Mouse (Mus musculus) adrenal gland, adult 8-10 months (tissue): ENCODE measurements at regions not wholly inside any gene's neighbourhood (a gene's known extent, or its start where the extent isn't known, plus 50 kb on each side); places are given as distances from the start of the nearest gene placed in this dataset.

ENCODE experiments used
- DNase-seq: peaks from one replicate; pipeline ENCODE4 v3.0.0; 2022

GRCm38 (mm10) chr8:35935034-35935433, 169.4 kb downstream of the Gm19410 start:
- no peak for DNase-seq

GRCm38 (mm10) chr8:35939199-35939598, 173.6 kb downstream of the Gm19410 start:
- DNase-seq: no peak

DNA sequence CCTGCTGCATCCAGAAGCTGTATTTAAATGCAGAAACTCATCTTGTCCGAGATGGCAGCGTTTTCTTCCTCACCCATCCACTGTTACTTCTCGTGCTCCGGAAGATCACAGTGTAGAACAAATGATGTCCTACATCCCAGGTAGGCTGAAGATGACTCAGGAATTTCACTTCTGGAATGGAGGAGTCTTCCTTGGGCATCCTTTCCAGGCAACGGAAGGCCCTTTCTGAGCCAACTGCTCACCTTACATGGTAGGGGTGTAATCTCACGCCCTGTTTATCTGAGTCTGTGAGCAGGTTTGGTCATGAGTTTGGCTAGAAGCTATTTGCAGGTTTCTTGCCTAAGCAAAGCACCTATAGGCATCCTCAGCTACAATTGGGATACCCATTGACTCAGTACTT, 176.9 kb downstream of the Gm19410 start:
- no peak for DNase-seq

GRCm38 (mm10) chr8:35943686-35944085, 178.1 kb downstream of the Gm19410 start:
- DNase-seq: no peak

- no peak for DNase-seq
These were observed 178.9 kb downstream of the Gm19410 start for GRCm38 (mm10) chr8:35944461-35944860.

- DNase-seq: no peak
These were observed 180.9 kb downstream of the Gm19410 start for GRCm38 (mm10) chr8:35946539-35946940.

GRCm38 (mm10) chr8:35948146-35948545, 182.6 kb downstream of the Gm19410 start:
- DNase-seq: no peak

- no peak for DNase-seq
These were observed 183.2 kb downstream of the Gm19410 start for GRCm38 (mm10) chr8:35948751-35949183.

DNA sequence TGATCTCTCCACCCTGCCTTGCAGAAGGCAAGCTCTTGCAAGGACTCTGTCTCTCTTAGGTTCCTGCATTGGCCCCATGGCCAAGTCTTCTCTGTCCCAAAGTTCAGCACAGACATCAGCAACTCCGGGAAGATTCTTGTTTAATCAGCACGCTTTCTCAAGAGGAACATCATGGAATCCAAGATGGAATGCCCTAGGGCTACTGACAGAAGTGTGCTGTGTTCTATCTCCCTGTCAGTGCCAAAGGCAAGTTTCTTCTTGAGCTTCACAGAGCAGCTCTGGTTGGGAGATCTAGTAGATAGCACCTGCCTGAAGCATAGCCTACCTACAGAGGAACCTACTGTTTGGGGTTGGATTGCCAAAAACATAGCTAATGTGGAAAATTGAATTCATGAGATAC, 189.9 kb downstream of the Gm19410 start:
- no peak for DNase-seq

DNA sequence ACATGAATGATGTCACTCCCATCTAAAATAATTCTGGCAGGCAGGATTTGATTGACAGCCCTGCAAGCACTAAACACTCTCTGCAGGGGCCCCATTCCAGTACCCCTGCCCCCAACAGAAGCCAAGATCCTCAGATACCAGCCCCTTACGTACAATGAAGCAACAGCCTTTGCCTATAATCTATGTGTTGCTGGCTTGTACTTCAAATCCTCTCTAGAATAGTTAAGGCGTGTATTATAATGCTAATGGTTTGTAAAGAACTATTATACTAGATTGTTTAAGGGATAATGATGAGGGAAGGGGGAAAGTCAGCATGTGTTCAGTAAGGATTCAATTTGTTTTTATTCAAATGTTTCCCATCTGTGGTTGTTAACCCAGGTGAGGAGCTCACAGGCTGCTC, 190.7 kb downstream of the Gm19410 start:
- no peak for DNase-seq

GRCm38 (mm10) chr8:35959201-35959600, 193.6 kb downstream of the Gm19410 start:
- no peak for DNase-seq

- DNase-seq: no peak
These were observed 195.5 kb downstream of the Gm19410 start for GRCm38 (mm10) chr8:35960867-35961614.

DNA sequence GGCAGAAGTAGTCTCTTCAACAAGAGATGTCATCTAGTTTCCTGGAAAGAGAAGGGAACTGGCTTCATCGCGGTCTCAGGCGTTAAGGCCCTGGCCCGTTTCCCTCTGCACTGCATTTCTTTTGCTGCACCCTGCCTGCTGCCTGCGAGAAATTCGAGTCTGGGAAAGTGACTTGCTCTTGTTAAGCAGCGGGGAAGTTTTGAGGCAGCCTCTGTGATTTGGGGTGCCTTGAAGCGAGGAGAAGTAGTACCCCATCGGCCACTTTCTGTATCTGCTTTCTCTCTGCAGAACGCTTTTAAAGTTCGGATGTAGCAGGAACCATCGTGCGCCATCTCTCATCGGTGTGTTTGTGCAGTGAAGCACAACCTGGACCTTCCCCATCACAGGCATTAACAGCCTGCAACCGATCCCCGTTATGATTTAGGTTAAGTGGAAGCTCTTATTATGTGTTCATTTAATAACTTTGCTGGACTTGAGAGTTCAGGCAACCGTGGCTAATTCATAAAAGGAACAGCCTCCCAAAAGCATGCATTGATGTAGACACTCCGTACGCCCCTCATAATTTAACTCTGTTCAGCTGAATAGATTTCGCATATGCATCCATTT, 196.1 kb downstream of the Gm19410 start:
- no peak for DNase-seq

DNA sequence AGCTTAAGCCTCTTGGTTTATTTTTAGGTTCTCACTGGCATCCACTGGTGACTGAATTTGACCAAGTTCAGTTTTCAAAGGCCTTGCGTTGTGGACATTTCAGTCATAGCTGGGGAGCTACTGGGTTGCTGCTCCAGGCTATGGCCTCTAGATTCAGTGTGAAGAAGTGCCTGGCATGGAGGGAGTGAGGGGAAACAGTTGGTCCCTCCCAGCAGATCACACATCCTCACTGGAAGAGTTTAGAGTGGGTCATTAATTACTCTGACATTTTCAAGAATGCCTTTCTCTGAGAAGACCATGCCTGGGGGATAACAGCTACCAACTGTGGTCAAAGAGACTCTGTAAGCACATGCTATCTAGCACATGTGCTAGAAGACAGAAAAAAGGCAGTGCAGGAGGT, 199.3 kb downstream of the Gm19410 start:
- DNase-seq: no peak

DNA sequence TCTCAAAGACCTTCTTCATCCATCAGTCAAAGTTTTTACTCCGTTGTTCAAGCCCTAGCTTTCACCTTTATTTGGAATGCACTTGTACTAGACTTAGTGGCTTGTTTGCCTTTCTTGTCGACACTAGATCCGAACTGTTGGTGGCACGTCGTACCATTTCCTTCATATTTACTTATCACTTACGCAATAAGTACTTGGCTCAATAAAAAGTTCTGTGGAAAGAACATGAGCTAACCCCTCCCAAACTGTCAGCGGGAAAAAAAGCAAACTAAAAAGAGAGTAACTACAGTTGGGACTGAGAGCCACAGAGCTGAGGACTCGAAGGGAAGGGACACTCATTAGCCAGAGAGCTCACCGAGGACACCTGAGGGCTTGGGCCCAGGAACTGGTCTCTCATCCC, 202.8 kb downstream of the Gm19410 start:
- no peak for DNase-seq

- no peak for DNase-seq
These were observed 205.5 kb downstream of the Gm19410 start for GRCm38 (mm10) chr8:35971082-35971481.

GRCm38 (mm10) chr8:35974323-35975029, 208.9 kb downstream of the Gm19410 start:
- DNase-seq: no peak

GRCm38 (mm10) chr8:35979638-35980255, 214.2 kb downstream of the Gm19410 start:
- DNase-seq: no peak

GRCm38 (mm10) chr8:35983083-35983482, 217.5 kb downstream of the Gm19410 start:
- no peak for DNase-seq

GRCm38 (mm10) chr8:35985152-35985689, 219.6 kb downstream of the Gm19410 start:
- no peak for DNase-seq

GRCm38 (mm10) chr8:35987327-35987726, 221.7 kb downstream of the Gm19410 start:
- DNase-seq: no peak

- DNase-seq: no peak
These were observed 225.4 kb downstream of the Gm19410 start for GRCm38 (mm10) chr8:35991013-35991412.
